Mouse (Mus musculus) CD4-positive helper T cell, adult 2 months (primary cell): ENCODE measurements around the gene Krt81.
A peak's percentile ranks its signal among the peaks of the same experiment; 100 is the strongest.

Experiments
- DNase-seq: peaks from one replicate; pipeline ENCODE4 v3.0.0-alpha.2; 2012; ENCODE audit warnings: low read depth, missing footprints, low spot score

Krt81 gene

DNA sequence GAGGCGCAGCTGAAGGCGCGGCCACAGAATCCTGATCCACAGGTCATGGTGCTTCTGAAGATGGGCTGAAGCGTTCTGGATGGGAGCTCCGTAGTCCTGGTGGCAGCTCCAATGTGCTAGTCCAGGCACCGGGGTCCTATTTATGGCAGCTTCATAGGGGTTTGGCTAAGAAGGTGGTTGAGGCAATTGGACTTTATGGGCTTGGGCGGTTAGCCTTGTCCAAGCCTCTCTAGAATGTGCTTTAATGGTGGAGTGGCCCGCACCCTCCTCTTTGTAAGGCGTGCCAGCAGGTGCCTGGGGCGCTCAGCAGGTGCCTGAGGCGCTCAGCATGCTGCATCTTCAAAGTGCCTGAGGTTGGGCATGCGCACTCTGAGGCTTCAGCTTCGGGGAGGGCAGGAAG lies at the start of gene Krt81:
Gene Krt81 (minus strand): TSS at position 101 of the 400 bp plus-strand sequence.
- DNase-seq, result no peak

- DNase-seq, result no peak
Observed at GRCm38 (mm10) chr15:101508247-101508646, 44.7 kb upstream of the Krt81 start.

GRCm38 (mm10) chr15:101506896-101507758 lies 43.6 kb upstream of the Krt81 start:
- DNase-seq, result no peak

GRCm38 (mm10) chr15:101497181-101497580 lies 33.6 kb upstream of the Krt81 start:
- DNase-seq, result no peak

DNA sequence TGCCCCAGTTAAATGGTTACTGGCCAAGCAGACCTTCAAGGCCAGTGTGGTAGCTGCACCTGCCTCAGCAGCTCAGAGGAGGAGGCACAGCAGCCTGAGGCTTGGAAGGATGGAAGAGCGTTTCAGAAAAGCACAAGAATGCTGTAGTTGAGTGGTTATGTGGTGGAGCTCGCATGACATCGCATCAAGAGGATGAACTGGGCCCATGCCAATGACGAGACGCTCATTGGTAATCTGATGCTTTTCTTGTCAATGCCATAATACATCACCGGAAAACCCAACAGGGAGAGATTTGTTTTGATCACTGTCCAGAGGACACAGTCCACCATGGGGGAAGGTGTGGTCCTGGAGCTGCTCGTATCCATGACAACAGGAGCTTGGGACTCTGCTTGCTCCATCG lies 31.7 kb upstream of the Krt81 start:
- no peak for DNase-seq

DNA sequence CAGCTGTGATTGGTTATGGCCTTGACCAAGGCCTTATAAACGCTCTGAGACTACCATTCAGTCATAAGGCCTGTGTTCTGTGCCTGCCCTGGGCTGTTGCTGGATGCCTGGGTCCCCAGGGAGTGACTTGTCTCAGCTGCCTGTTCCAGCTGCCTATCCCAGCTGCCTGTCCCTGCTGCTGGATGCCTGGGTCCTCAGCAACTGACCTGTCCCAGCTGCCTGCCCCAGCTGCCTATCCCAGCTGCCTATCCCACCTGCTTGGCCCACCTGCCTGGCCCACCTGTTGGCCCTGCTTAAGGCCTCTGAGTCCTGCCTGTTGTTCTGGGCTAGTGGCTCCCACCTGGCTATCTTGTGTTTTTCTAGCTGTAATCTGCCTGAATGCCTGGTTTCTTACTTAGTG lies 30.7 kb upstream of the Krt81 start:
- no peak for DNase-seq

- DNase-seq, result no peak
Observed at GRCm38 (mm10) chr15:101493713-101494112, 30.2 kb upstream of the Krt81 start.

DNA sequence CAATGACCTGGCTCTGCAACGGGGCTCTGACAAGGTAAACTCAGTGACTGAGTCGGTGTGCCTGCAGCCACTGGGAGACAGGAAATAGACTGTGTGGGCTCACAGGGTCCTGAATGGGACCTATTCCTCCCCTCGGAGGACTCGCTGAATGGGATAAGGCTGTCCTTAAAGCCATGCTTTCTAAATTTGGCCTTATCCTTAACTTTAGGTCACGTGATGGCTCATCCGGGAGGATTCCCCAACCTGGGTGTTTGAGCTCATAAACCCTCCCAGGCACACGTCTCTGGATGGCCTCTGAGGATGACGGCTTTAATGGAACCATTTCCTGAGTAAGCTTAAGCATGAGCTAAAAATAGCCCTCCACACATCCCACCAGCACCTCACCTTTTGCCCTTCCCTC lies 29.2 kb upstream of the Krt81 start:
- DNase-seq, result no peak

DNA sequence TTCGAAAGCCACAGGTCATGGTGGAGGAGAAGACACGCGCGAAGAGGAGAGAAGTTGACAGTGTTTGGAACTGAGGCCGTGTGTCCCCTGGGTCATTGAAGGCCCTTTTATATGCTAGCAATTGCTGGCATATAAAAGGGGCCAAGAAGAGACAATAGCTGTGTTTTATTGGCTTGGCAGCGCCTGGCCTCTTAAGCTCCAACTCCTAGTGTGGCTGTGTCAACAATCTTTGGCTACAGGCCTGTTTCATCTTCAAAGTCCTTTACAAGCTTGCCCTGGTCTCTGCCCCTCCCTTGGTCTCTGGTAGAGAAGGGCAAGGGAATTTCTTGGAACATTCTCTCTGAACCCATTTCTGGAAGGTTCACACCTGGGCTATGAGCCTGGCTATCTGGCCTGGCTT lies 27.9 kb upstream of the Krt81 start, which contains the start of gene Krt83:
Gene Krt83 (minus strand): TSS at position 82 of the 400 bp plus-strand sequence.
- no peak for DNase-seq

DNA sequence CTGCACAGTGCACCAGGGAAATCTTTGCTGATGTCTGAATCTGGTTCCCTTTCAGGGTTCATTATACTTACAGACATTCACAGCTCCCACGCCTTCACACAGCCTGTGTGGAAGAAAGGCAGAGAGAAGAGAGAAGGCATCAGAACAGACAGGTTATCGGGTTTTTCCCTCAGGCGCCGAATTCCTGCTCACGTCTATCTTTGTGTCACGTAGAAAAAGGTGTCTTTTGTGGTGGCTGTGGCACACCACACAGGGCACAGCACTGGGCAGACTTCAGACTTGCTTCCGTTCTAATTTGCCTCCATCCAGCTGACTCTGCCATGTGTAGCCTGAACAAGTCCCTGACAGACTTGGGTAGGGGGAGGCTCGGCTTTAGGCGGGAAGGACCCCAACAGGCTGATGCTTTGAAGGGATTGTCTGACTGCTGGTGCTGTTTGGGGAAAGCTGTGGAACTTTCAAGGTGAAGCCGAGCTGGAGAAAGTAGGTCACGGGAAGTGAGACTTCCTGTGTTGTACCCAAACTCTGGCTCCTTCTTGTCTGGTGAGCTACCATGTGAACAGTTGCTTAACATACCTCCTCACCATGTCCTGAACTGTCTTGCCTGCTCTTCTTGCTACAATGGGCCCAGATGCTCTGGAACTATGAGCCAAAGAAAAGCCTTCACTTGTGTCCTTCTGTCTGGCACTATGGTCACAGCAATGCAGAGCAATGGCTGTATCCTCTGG lies 22.5 kb upstream of the Krt81 start:
- DNase-seq, result peak; percentile 76

GRCm38 (mm10) chr15:101484939-101485338 lies 21.4 kb upstream of the Krt81 start:
- no peak for DNase-seq

DNA sequence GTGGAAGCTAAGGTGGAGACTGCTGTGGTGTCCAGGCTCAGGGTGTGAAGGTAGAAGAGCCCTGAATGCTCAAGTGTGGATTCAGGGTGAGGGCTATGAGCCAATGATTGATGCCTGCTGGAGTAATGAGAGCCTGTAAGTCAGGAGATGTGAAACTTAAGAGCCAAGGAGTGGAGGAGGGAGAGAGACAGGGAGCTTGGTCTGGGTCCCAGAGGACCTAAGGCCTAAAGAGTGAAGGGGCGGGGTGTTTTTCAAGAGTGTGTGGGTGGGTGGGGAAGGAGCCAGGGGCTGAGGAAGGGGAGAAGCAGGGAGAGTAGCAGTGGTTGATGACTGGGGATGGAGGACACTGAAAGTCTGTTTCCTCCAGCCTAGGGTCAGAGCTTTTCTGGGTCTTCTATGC lies 20.1 kb upstream of the Krt81 start:
- no peak for DNase-seq

- DNase-seq, result no peak
Observed at GRCm38 (mm10) chr15:101482056-101482455, 18.5 kb upstream of the Krt81 start.

DNA sequence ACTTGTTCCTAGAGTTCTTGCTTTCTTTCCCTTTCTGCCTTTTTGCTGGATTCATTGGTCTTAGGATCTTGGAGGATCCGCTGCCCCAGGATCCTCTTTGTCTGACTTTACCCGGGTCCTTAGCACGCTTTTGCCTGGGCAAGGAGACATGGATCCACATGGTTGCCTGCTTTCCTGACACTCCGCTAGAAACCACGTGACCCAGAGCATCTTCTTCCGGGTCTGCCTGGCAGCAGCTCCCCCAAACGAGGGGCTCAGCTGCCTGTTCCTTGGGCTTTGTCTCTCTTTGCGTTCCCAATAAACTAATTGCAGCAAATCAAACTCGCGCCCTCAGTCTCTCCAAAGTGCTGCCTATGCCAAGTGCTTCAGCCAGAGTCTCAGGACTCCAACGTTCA lies 16.1 kb upstream of the Krt81 start:
- no peak for DNase-seq

- DNase-seq, result peak; percentile 41
Observed at GRCm38 (mm10) chr15:101479007-101479665, 15.6 kb upstream of the Krt81 start.

DNA sequence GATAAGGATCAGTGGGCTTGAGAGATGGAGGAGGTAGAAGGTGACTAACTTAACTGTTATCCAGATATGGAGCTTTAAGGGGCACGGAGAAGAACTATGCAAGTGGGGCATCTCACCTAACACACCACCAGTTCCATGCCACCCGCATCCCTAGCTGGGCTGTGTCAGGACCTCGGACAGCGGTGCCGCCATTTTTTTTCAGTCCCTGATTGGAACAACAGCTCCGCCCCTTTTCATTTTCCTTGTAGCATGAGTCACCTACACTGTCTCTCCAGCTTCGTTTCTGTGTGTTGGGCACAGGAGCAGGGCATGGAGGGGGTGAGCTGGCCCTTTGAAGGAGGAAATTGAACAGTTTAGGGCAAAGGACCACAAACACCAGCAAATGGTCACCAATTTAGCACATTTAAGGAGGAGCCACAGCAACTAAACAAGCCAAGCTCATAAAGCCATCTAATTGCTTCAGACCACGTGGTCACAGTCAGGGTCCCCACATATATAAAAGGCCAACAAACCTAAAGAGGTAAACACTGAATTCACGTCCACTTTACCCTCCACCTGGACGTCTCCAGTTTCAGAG lies 9.5 kb upstream of the Krt81 start, which contains the start of gene Krt86:
Gene Krt86 (plus strand): TSS at position 527 of the 577 bp plus-strand sequence.
- DNase-seq, result no peak

DNA sequence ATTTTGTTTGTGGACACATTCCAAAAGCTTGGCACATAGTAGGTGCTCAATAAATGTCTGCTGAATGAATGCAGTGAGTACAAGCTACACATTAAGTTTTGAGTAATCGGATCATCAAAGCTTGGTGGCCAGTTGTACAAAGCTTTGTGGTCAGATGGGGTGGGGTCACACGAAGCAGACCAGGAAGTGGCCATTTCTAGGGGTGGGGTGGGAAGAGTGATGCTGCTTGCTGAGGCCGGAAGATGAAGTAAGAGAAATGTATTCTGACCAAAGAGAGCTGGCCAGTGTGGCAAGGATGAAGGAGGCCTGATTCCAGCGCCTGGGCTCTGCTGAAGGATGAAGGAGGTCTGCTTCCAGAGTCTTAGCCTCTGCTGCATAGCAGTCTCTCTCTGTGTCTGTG lies 5.5 kb upstream of the Krt81 start:
- no peak for DNase-seq

DNA sequence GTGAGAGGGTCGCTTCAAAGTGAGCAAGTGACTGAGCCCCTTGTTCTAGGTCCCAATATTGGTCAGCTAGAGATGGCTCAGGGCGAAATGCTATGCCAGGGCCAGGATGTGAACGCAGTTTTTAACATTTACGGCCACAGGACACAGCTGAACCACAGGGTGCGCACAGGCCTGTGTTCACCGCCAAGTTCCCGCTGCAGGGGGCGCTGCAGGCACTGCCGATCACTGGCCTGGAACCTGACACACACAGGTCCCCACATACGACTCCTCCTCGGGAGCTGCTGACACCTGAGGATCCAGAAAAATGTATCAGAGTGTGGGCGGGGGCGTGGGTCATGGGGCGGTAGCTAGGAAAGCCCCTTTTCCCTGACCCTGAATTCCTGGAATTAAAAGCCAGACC lies 4.3 kb downstream of the Krt81 start:
- no peak for DNase-seq

GRCm38 (mm10) chr15:101458361-101458930 lies 5.1 kb downstream of the Krt81 start:
- DNase-seq, result no peak

DNA sequence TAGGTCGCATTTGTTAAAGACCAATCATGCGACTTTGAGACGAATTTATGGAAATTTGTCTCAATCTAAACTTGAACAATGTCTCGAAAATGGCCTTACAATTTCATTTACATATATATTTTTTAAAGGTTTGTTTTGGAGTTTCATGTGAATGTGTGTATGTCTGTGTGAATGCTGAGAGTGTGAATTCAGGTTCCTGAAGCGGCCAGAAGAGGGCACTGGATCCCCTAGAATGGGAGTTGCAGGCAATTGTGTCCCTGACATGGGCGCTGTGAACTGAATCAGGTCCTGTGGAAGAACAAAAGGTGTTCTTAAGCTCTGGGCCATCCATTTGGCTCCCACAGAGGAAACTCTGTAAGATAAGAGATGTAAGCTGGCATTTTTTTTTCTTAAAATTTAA lies 7.7 kb downstream of the Krt81 start:
- DNase-seq, result no peak

- DNase-seq, result no peak
Observed at GRCm38 (mm10) chr15:101455292-101455691, 8.3 kb downstream of the Krt81 start.

DNA sequence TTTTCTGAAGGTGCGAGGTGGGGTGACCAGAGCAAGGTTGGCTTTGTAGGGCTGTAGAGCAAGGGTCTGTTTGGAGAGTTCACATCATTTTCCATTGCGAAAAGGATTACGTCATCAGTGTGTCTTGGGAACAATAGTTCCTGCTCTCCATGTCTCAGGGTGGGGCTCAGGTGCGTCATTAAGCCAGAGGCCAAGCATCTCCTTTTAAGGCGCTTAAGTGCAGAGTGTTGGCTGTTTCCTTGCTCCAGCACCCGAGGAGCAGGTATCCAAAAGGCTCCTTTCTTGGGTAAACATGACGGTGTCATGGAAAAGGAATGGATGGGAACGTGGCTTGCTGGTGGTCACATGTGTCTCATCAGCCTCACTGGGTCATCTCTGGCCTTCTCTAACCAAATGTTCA lies 8.8 kb downstream of the Krt81 start:
- DNase-seq, result no peak
